Mouse (Mus musculus) v-Abl transformed pro-B cells (cell line): ENCODE measurements around the gene Tmem200a.

Experiments used
- in situ Hi-C, 2 experiments: fragments of 400-800 bp; cut with MboI; formaldehyde crosslinking; loops; one replicate each; pipeline ENCODE4 v1.15.1; 2025; ENCODE audit not compliant: unreplicated experiment in 2 of 2

The Tmem200a gene

GRCm38 (mm10) chr10:25984056-25984455 lies 94.8 kb downstream of the Tmem200a start:
- in situ Hi-C loops: no loop called here

- in situ Hi-C loops: no loop called here
Measured at GRCm38 (mm10) chr10:25982617-25983016, 96.2 kb downstream of the Tmem200a start.

GRCm38 (mm10) chr10:25962863-25963262 lies 116.0 kb downstream of the Tmem200a start:
- in situ Hi-C loops: no loop called here

GRCm38 (mm10) chr10:25961066-25961465 lies 117.8 kb downstream of the Tmem200a start:
- in situ Hi-C loops: no loop called here

- in situ Hi-C loops: no loop called here
Measured at GRCm38 (mm10) chr10:25958762-25959753, 119.8 kb downstream of the Tmem200a start.

GRCm38 (mm10) chr10:25954641-25955228 lies 124.1 kb downstream of the Tmem200a start:
- in situ Hi-C loops: no loop called here

GRCm38 (mm10) chr10:25952838-25953237 lies 126.0 kb downstream of the Tmem200a start:
- in situ Hi-C loops: no loop called here

- in situ Hi-C loops: no loop called here
Measured at GRCm38 (mm10) chr10:25952150-25952549, 126.7 kb downstream of the Tmem200a start.

- in situ Hi-C loops: no loop called here
Measured at GRCm38 (mm10) chr10:25945866-25946265, 133.0 kb downstream of the Tmem200a start.

GRCm38 (mm10) chr10:25944641-25945040 lies 134.2 kb downstream of the Tmem200a start:
- in situ Hi-C loops: no loop called here

- in situ Hi-C loops: no loop called here
Measured at GRCm38 (mm10) chr10:25931796-25932195, 147.1 kb downstream of the Tmem200a start.

- in situ Hi-C loops: no loop called here
Measured at GRCm38 (mm10) chr10:25929401-25930150, 149.3 kb downstream of the Tmem200a start.

GRCm38 (mm10) chr10:25928861-25929368 lies 149.9 kb downstream of the Tmem200a start:
- in situ Hi-C loops: no loop called here

- in situ Hi-C loops: no loop called here
Measured at GRCm38 (mm10) chr10:25928448-25928786, 150.4 kb downstream of the Tmem200a start.

GRCm38 (mm10) chr10:25927553-25928447 lies 151.1 kb downstream of the Tmem200a start:
- in situ Hi-C loops: no loop called here

- in situ Hi-C loops: no loop called here
Measured at GRCm38 (mm10) chr10:25920640-25921278, 158.1 kb downstream of the Tmem200a start.

GRCm38 (mm10) chr10:25918103-25918502 lies 160.7 kb downstream of the Tmem200a start:
- in situ Hi-C loops: no loop called here

GRCm38 (mm10) chr10:25910270-25910669 lies 168.6 kb downstream of the Tmem200a start:
- in situ Hi-C loops: no loop called here
